Comparison of ENCODE assay signal across 20 mouse cellular contexts in the genomic region with DNA sequence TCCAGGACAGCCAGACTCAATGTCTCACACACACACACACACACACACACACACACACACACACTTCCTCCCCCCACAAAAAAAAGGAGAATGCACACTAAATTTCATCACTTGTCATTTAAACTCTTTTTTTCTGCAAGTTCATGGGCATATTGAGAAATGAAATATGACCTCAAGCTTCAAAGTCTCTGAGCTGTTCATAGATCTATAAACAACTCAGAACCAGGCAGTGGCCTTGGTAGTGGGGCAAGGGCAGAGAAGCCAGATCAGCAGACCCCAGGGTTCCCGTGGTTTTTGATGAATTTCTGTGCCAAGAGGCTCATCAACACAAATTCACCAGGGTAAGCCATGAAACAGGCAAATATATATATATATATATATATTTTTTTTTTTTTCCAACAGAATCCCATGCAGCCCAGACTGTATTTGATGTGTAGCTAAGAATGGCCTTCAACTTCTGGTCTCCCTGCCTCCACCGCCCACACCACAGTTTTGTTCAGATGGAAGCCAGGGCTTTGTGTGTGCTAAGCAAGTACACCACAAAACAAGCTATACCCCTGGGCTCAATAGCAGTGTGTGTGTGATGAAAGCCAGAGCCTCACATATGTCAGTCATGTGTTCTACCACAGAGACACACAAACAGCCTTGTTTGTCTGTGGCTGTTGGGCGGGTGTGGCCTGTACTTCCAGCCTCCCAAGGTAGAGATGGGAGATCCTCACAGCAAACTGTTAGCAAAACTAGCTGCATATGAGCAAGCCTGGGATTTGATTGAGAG. TPM values are rescaled to one million over a fixed set of nuclear protein-coding genes. Genes with fewer than 3 reads are reported as not detected.
DNase-seq lines count a peak whose midpoint lies in the region; ATAC-seq lines count a peak whose summit lies in the region.
"Had no signal": no experiment of that assay in that cellular context is flagged by ENCODE, and none has a peak within 500 bp of the region (broad histone marks: within the 10 kb centered on the region; RNA-seq: fewer than 3 reads in every experiment).

No protein-coding gene starts in this region.

- no peaks in the 10 kb centered on the region for H3K27me3 ChIP-seq in heart, embryonic 15.5 days
- H3K27me3 ChIP-seq: midbrain, embryonic 15.5 days; Patski; stomach, embryonic 15.5 days had no signal

- H3K27ac ChIP-seq in heart, embryonic 15.5 days = peak overlapping the region; percentile 83
- H3K27ac ChIP-seq: kidney, postnatal 0 days; midbrain, embryonic 15.5 days; stomach, embryonic 15.5 days had no signal

- no peaks in the 10 kb centered on the region; the same call in 1 of the 2 replicates for H3K9me3 ChIP-seq in heart, embryonic 15.5 days (replicated peaks)
- H3K9me3 ChIP-seq: midbrain, embryonic 15.5 days; stomach, embryonic 15.5 days had no signal

- WGBS in heart, embryonic 15.5 days = 72% methylated on average over 3 of the region's 3 CpGs

- H3K9ac ChIP-seq in heart, embryonic 15.5 days = no peak overlapping the region
- H3K9ac ChIP-seq: midbrain, embryonic 15.5 days; stomach, embryonic 15.5 days had no signal

- no peak for ATAC-seq in heart, embryonic 15.5 days (replicated peaks; ENCODE audit: insufficient number of reproducible peaks, insufficient read depth, low FRiP score, low read depth)
- ATAC-seq in megakaryocyte progenitor cell, adult 5-6 weeks (replicated peaks; ENCODE audit: poor library complexity) = peak; percentile 37
- ATAC-seq: CD4-positive, CD25-positive, alpha-beta regulatory T cell, adult 4 months; forebrain, embryonic 14.5 days; midbrain, embryonic 15.5 days; Patski had no signal

- H3K4me2 ChIP-seq in heart, embryonic 15.5 days = no peak overlapping the region
- H3K4me2 ChIP-seq: heart, embryonic 11.5 days; midbrain, embryonic 15.5 days; stomach, embryonic 15.5 days had no signal

- DNase-seq in heart, adult 18-20 months = no peak
- peak; percentile 33 for DNase-seq in adrenal gland, adult 8-10 months
- DNase-seq in adrenal gland, postnatal 25 days = peak; percentile 20
- DNase-seq in spleen, adult 18-20 months = no peak
- DNase-seq in thymus, postnatal 25 days = no peak
- DNase-seq: cerebellum, postnatal 25 days; embryo, embryonic 11 days; gastrocnemius, postnatal 10 days; kidney, adult 11 months; right cerebral cortex, postnatal 25 days; thymus, adult 18-20 months had no signal

- peaks cover 24% of the 10 kb centered on the region for H3K4me1 ChIP-seq in heart, embryonic 15.5 days (replicated peaks)
- H3K4me1 ChIP-seq: stomach, embryonic 15.5 days had no signal

- H3K4me3 ChIP-seq in heart, embryonic 15.5 days = no peak overlapping the region
- H3K4me3 ChIP-seq: midbrain, embryonic 15.5 days; stomach, embryonic 15.5 days had no signal

- no peaks in the 10 kb centered on the region for H3K36me3 ChIP-seq in heart, embryonic 15.5 days
- H3K36me3 ChIP-seq: midbrain, embryonic 15.5 days; stomach, embryonic 15.5 days had no signal

RNA-seq across cellular contexts. Expression of gene Cyth3, which starts 27.8 kb away (rescaled TPM):
- polyA plus RNA-seq in heart, embryonic 15.5 days (2015; fragmentation: Nextera tagmentation; extraction: Ambion mirVana) = 49.9 and 57.6 TPM in 2 replicates
- total RNA-seq in heart, adult 18-20 months (2021) = 10 to 100 TPM; 33.5 to 39.6 TPM
- 100 to 1,000 TPM; 134 to 193 (median 146) TPM for total RNA-seq in adrenal gland, adult 8-10 months (2022)
- total RNA-seq in adrenal gland, postnatal 25 days (2021) = 156 and 193 TPM in 2 replicates
- 10.4 and 15.7 TPM in 2 replicates for total RNA-seq in megakaryocyte progenitor cell, adult 5-6 weeks (2015)
- total RNA-seq in megakaryocyte progenitor cell, adult 5-6 weeks (2017) = 8.8 and 17.4 TPM in 2 replicates

Comparison
In these comparisons a context has a peak if more than half of its experiments do, and no peak if none do; other contexts are left out.
1. DNase-seq: peak in adrenal gland, adult 8-10 months (single experiment) and adrenal gland, postnatal 25 days (single experiment); none in heart, adult 18-20 months (0 of 2), spleen, adult 18-20 months (0 of 2) and thymus, postnatal 25 days (single experiment).